Mouse (Mus musculus): Measurements from ENCODE around the gene Naaladl1. TPM values are rescaled to one million over a fixed set of nuclear protein-coding genes. Genes with fewer than 3 reads are reported as not detected.

Gene Naaladl1
- polyA plus RNA-seq (2021; fragmentation: Nextera tagmentation): 0.09 TPM in 1 of 2 replicates, not detected in the other
- long read RNA-seq, experiment 1: 0 reads
- long read RNA-seq, experiment 2: 0 reads

GRCm38 (mm10) chr19:6105586-6105985, at the start of gene Naaladl1:
TSS of gene Naaladl1 (plus strand) at chr19:6105782.

GRCm38 (mm10) chr19:6057313-6058096, 48.1 kb upstream of the Naaladl1 start, which contains the start of the genes Mrpl49 and Fau:
TSS of gene Mrpl49 (minus strand) at chr19:6057785.
TSS of gene Fau (plus strand) at chr19:6057844.

GRCm38 (mm10) chr19:6061021-6061533, 44.5 kb upstream of the Naaladl1 start, which contains the start of gene Znhit2:
TSS of gene Znhit2 (plus strand) at chr19:6061192.

GRCm38 (mm10) chr19:6067724-6068415, 37.7 kb upstream of the Naaladl1 start, which contains the start of gene Tm7sf2:
TSS of gene Tm7sf2 (minus strand) at chr19:6068373.

GRCm38 (mm10) chr19:6076564-6077393, 28.8 kb upstream of the Naaladl1 start, which contains the start of gene Vps51:
TSS of gene Vps51 (minus strand) at chr19:6077231.

GRCm38 (mm10) chr19:6079983-6080480, 25.6 kb upstream of the Naaladl1 start, which contains the start of gene Tmem262:
TSS of gene Tmem262 (plus strand) at chr19:6080033.

GRCm38 (mm10) chr19:6082156-6082555, 23.4 kb upstream of the Naaladl1 start, which contains the start of gene Gm28374:
TSS of gene Gm28374 (minus strand) at chr19:6082256.

GRCm38 (mm10) chr19:6084478-6085248, 20.9 kb upstream of the Naaladl1 start, which contains the start of the genes Zfpl1 and Cdca5:
TSS of gene Zfpl1 (minus strand) at chr19:6084956.
TSS of gene Cdca5 (plus strand) at chr19:6084983.

GRCm38 (mm10) chr19:6094119-6094518, 11.5 kb upstream of the Naaladl1 start, which contains the start of gene AC131692.1:
TSS of gene AC131692.1 (plus strand) at chr19:6094419.

GRCm38 (mm10) chr19:6117986-6118676, 12.5 kb downstream of the Naaladl1 start, which contains the start of gene Sac3d1:
TSS of gene Sac3d1 (minus strand) at chr19:6118650.

GRCm38 (mm10) chr19:6127760-6128341, 22.3 kb downstream of the Naaladl1 start, which contains the start of gene Snx15:
TSS of gene Snx15 (minus strand) at chr19:6128304.

GRCm38 (mm10) chr19:6140678-6141393, 35.3 kb downstream of the Naaladl1 start, which contains the start of gene Batf2:
TSS of gene Batf2 (plus strand) at chr19:6140983.

GRCm38 (mm10) chr19:6141394-6141749, 35.8 kb downstream of the Naaladl1 start, which contains the start of gene Arl2:
TSS of gene Arl2 (minus strand) at chr19:6141548.

Other genes with a start within 250 kb of the Naaladl1 start
- 14.0 and 15.8 TPM in 2 replicates for gene Frmd8, start 230.5 kb upstream of the Naaladl1 start, polyA plus RNA-seq (2021; fragmentation: Nextera tagmentation)
- 0.98 and 1.3 TPM in 2 replicates for gene Slc25a45, start 228.0 kb upstream of the Naaladl1 start, polyA plus RNA-seq (2021; fragmentation: Nextera tagmentation)
- 0.85 and 0.88 TPM in 2 replicates for gene Tigd3, start 211.6 kb upstream of the Naaladl1 start, polyA plus RNA-seq (2021; fragmentation: Nextera tagmentation)
- gene Dpf2, start 192.8 kb upstream of the Naaladl1 start, polyA plus RNA-seq (2021; fragmentation: Nextera tagmentation): 36.4 and 37.3 TPM in 2 replicates
- 8.6 and 11.3 TPM in 2 replicates for gene Cdc42ep2, start 181.0 kb upstream of the Naaladl1 start, polyA plus RNA-seq (2021; fragmentation: Nextera tagmentation)
- gene Pola2, start 141.6 kb upstream of the Naaladl1 start, polyA plus RNA-seq (2021; fragmentation: Nextera tagmentation): 2.8 and 2.9 TPM in 2 replicates
- gene Slc22a20, start 119.6 kb upstream of the Naaladl1 start, polyA plus RNA-seq (2021; fragmentation: Nextera tagmentation): not detected in 2 replicates
- 1.8 and 2.2 TPM in 2 replicates for gene Capn1, start 89.9 kb upstream of the Naaladl1 start, polyA plus RNA-seq (2021; fragmentation: Nextera tagmentation)
- 36.6 and 44.8 TPM in 2 replicates for gene Syvn1, start 59.2 kb upstream of the Naaladl1 start, polyA plus RNA-seq (2021; fragmentation: Nextera tagmentation)
- gene Mrpl49, start 48.0 kb upstream of the Naaladl1 start, polyA plus RNA-seq (2021; fragmentation: Nextera tagmentation): 51.5 and 58.6 TPM in 2 replicates
- 3,358 and 3,673 TPM in 2 replicates for gene Fau, start 47.9 kb upstream of the Naaladl1 start, polyA plus RNA-seq (2021; fragmentation: Nextera tagmentation)
- 85.4 and 98.5 TPM in 2 replicates for gene Znhit2, start 44.6 kb upstream of the Naaladl1 start, polyA plus RNA-seq (2021; fragmentation: Nextera tagmentation)
- gene Tm7sf2, start 37.4 kb upstream of the Naaladl1 start, polyA plus RNA-seq (2021; fragmentation: Nextera tagmentation): 14.6 and 16.9 TPM in 2 replicates
- 77.5 and 93.8 TPM in 2 replicates for gene Vps51, start 28.6 kb upstream of the Naaladl1 start, polyA plus RNA-seq (2021; fragmentation: Nextera tagmentation)
- not detected in 2 replicates for gene Tmem262, start 25.7 kb upstream of the Naaladl1 start, polyA plus RNA-seq (2021; fragmentation: Nextera tagmentation)
- gene Gm28374, start 23.5 kb upstream of the Naaladl1 start, polyA plus RNA-seq (2021; fragmentation: Nextera tagmentation): 0.39 TPM in 1 of 2 replicates, not detected in the other
- gene Zfpl1, start 20.8 kb upstream of the Naaladl1 start, polyA plus RNA-seq (2021; fragmentation: Nextera tagmentation): 66.0 and 69.1 TPM in 2 replicates
- gene Cdca5, start 20.8 kb upstream of the Naaladl1 start, polyA plus RNA-seq (2021; fragmentation: Nextera tagmentation): 0.09 and 0.10 TPM in 2 replicates
- not detected in 2 replicates for gene AC131692.1, start 11.4 kb upstream of the Naaladl1 start, polyA plus RNA-seq (2021; fragmentation: Nextera tagmentation)
- 43.5 and 44.1 TPM in 2 replicates for gene Sac3d1, start 12.9 kb downstream of the Naaladl1 start, polyA plus RNA-seq (2021; fragmentation: Nextera tagmentation)
- 66.8 and 74.4 TPM in 2 replicates for gene Snx15, start 22.5 kb downstream of the Naaladl1 start, polyA plus RNA-seq (2021; fragmentation: Nextera tagmentation)
- 0.24 TPM in 1 of 2 replicates, not detected in the other for gene Batf2, start 35.2 kb downstream of the Naaladl1 start, polyA plus RNA-seq (2021; fragmentation: Nextera tagmentation)
- 169 and 184 TPM in 2 replicates for gene Arl2, start 35.8 kb downstream of the Naaladl1 start, polyA plus RNA-seq (2021; fragmentation: Nextera tagmentation)
- not detected in 2 replicates for gene Majin, start 78.6 kb downstream of the Naaladl1 start, polyA plus RNA-seq (2021; fragmentation: Nextera tagmentation)
- gene Gpha2, start 120.6 kb downstream of the Naaladl1 start, polyA plus RNA-seq (2021; fragmentation: Nextera tagmentation): not detected in 2 replicates
- 31.7 and 43.9 TPM in 2 replicates for gene Ppp2r5b, start 130.1 kb downstream of the Naaladl1 start, polyA plus RNA-seq (2021; fragmentation: Nextera tagmentation)
- gene Atg2a, start 135.9 kb downstream of the Naaladl1 start, polyA plus RNA-seq (2021; fragmentation: Nextera tagmentation): 6.7 and 6.8 TPM in 2 replicates
- 37.4 and 45.0 TPM in 2 replicates for gene Ehd1, start 170.9 kb downstream of the Naaladl1 start, polyA plus RNA-seq (2021; fragmentation: Nextera tagmentation)
- gene Cdc42bpg, start 200.7 kb downstream of the Naaladl1 start, polyA plus RNA-seq (2021; fragmentation: Nextera tagmentation): 0.09 and 0.10 TPM in 2 replicates
- gene Men1, start 229.2 kb downstream of the Naaladl1 start, polyA plus RNA-seq (2021; fragmentation: Nextera tagmentation): 27.4 and 30.5 TPM in 2 replicates
- gene Map4k2, start 235.4 kb downstream of the Naaladl1 start, polyA plus RNA-seq (2021; fragmentation: Nextera tagmentation): 30.1 and 42.0 TPM in 2 replicates

All from layer of hippocampus, adult 6 months (tissue).